Mouse (Mus musculus): ENCODE results near the gene Gpx2.

The Gpx2 gene

GRCm38 (mm10) chr12:76752652-76753318 is 42.6 kb downstream of the Gpx2 start:
- DNase-seq (ENCODE audit: low spot score in 2 of 2) = peak in 1 of 2 experiments; percentile 49

DNA sequence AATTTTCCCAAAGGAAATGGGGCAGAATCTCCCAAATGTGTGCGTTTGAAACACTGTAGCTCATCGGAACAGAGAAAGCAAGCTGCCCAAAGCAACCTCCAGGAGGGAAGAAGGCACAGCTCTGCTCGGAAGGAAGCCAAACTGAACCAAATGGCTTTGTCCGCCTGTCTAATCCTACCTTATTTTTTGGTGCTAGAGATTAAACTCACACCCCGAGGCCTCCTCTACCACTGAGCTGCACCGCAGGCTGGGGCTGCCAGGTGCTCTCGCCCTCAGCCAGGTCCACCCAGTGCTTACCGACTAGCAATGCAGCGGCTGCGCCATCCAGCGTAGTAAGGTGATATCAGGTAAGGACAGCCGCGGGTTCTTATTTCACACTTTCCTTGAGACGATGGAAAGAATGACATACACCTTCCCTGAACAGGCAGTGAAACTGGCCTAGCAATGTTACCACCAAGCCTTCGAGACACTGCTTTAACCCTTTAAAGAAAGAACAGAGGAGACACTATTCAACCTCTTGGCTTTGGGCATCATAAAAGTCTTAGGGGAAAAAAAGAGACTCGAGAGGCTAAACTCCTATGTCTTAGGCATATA is 44.4 kb downstream of the Gpx2 start:
- no peak for DNase-seq (ENCODE audit: low spot score in 2 of 2)

Measured in spleen, postnatal 10 days (tissue).